Mouse (Mus musculus): Measurements from ENCODE around the gene Ankrd12.

Ankrd12 gene

GRCm38 (mm10) chr17:65961606-65962136 is 115.2 kb downstream of the Ankrd12 start:
- DNase-seq: no peak

- DNase-seq: no peak
Measured at GRCm38 (mm10) chr17:65959011-65959410, 117.9 kb downstream of the Ankrd12 start.

GRCm38 (mm10) chr17:65958366-65958765 is 118.5 kb downstream of the Ankrd12 start:
- DNase-seq: no peak

DNA sequence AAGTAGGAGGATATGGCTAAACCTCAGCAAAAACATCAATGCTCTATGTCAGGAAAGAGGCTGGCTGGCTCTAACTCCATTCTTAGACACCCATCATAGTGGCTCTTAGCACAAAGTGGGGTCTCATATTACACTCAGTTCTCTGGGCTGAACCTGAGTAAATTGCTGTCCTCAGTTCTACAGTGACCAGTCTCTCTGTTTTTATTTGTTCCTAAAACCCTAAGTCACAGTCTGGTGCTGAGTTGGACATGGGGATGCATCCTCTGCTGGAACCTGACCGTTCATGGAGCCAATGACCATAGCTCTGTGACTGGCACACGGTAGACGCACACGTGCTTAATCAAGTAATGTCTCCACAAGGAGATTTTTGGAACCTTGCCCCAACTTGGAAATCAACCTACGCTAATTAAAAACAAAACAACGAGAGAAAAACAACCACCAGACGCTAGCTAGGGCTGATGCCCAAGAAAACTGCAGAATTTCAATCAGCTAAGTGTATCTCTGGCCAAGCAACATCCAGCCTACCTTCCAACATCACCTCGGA is 119.0 kb downstream of the Ankrd12 start:
- DNase-seq: no peak

DNA sequence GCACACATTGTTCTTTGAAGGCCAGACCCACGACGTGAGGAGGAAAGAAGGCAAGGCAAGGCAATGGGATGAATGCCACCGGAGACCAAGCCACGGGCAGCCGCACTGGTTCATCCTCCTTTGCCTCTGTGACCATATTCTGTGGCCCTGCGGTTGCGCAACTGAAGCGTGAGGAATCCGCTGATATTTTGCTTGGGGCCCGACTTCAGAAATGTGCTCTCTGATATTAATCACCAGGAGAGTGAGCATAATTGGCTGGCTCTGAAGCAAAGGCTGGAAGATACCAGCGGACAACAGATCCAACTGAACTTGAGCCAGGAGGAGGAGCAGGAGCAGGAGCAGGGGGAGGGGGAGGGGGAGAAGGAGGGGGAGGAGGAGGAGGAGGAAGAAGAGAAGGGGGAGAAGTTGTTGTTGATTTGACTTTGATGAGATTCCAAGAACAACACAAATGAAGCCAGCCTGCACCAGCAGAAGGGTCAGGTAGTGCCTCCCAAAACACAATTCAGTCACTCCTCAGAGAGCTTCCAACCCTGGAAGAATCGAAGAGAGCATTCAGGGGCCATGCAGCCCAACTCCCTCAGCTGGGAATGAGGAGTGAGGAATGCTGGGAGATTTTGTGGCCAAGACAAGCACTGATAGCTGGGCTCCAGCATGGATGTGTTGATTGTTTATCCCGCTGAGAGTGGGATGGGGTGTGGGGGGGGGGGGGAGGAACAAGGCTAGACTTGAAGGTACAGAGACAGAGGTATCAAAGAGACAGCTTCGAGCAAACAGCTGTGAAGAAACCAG is 119.7 kb downstream of the Ankrd12 start:
- DNase-seq: peak; percentile 60

DNA sequence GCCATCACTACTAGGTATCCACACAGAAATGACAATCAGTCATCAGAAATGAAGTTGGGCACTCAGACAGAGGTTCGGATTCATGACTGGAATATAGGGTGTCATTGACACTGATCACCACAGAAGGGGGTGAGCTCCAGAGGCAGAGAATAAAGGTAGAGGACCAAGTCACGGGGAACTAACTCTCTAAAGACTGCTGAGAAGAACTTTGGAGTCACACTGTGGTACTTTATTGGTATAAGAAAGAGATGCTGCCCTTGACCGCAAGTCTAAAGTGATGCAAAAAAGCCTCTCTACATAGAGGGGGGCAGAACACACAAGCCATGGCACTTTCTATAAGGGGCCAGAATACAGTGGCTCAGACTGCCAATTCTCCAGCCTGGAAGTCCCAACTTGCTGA is 120.7 kb downstream of the Ankrd12 start:
- DNase-seq: no peak

GRCm38 (mm10) chr17:65953959-65954358 is 122.9 kb downstream of the Ankrd12 start:
- no peak for DNase-seq

- no peak for DNase-seq
Measured at GRCm38 (mm10) chr17:65952083-65952482, 124.8 kb downstream of the Ankrd12 start.

GRCm38 (mm10) chr17:65950622-65951404 is 126.1 kb downstream of the Ankrd12 start, which contains the start of gene Twsg1:
TSS of gene Twsg1 (minus strand) at chr17:65951226.
- DNase-seq: peak; percentile 96

GRCm38 (mm10) chr17:65950183-65950582 is 126.7 kb downstream of the Ankrd12 start:
- no peak for DNase-seq

- DNase-seq: no peak
Measured at GRCm38 (mm10) chr17:65947307-65947706, 129.6 kb downstream of the Ankrd12 start.

DNA sequence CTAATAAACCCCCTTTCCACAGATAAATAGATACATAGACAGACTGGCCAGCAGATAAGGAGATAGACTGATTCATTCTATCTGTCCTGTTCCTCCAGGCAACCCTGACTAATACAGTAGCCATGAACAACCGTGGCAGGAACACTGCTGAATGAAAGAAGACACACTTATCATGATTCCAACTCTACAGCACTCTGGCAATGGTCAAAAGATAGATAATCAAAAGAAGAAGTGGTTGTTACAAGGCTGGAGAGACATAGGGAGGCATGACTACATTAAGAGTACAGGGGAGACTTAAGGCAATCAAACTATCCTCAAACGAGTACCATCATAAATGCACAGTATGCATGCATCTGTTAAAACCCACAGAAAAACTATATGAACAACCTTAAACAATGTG is 131.5 kb downstream of the Ankrd12 start:
- no peak for DNase-seq

- no peak for DNase-seq
Measured at GRCm38 (mm10) chr17:65942394-65942793, 134.5 kb downstream of the Ankrd12 start.

DNA sequence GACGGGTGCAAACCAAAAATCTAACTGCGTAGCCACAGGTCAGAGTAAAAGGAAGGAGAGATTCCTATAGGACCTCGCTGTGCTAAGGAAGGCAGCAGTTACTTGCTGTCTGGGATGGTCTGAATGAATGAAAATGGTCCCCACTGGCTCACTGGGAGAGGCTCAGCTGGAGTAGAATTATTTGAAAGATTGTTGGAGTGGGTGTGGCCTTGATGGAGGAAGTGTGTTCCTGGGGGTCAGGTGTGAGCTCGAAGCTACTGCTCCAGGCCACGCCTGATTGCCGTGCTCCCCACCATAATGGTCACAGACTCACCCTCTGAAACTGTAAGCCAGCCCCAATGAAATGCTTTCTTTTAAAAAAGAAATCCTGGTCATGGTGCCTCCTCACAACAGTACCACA is 135.6 kb downstream of the Ankrd12 start:
- DNase-seq: no peak

DNA sequence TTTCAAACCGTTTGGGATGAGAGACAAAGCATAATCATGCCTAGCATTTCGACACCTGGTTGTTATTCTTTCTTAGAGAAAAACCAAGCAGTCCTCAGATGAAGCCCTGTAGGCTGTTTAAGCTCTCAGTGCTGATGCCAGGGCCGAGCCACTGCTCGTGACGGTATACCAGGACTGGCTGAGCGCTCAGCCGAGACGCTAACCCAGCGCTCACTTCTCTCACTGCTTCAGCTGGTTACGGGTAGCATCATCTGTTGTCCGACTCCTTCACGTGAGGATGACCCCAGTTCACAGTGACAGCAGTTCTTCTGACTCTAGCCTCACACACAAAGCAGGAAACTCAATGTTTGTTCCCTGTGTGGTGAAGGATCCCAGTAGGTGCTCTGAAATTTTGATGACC is 136.7 kb downstream of the Ankrd12 start:
- DNase-seq: no peak

DNA sequence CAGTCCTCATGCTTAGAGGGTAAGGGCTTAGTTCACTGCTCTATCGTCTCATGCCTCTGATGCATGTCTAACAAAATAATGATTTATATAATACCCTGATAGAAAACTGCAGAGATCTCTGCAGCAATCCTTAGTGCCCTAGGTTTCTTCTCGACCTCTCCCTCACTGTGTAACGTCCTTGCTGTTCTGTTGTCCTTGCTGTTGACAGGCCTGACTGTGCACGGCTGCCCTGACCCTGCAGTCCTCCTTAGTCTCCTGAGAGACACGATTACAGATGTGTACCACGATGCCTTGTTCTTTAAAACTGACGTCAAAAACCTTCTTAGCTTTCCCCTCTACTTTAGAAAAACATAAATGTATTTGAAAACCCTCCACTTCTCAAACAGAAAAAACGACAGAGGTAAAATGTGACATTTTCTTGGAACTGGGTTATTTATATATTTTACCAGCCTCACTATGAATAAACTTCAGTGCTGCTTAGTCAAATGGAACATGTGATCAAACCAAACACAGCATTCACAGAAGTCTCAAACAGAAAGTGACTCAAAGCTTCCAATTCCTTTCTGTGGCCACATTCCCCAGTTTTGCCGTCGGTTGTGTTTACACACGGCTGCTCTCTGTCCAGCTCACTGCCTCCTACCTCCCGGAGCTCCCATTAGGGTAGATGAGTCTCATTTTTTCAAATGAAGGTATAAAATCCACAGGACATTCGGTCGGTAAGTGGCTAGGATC is 137.3 kb downstream of the Ankrd12 start:
- DNase-seq: no peak

DNA sequence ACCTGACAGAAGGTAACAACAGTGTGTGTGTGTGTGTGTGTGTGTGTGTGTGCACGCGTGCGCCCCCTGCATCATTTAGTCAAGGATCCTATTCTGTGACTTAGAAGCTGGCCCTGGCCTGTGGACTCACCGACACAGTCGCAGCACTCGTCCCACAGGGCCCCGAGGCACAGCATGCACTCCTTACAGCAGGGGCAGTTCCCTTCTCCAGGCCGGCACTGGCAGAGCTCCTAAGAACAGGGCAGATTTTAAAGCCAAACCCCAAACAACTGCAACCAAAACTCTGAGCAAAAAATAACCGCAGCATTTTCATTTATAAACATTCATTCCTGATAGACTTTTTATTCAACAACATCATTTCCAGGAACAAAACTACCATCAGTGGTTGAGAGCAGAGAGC is 139.2 kb downstream of the Ankrd12 start:
- DNase-seq: no peak

GRCm38 (mm10) chr17:65933741-65934140 is 143.1 kb downstream of the Ankrd12 start:
- DNase-seq: no peak

GRCm38 (mm10) chr17:65931525-65931924 is 145.4 kb downstream of the Ankrd12 start:
- no peak for DNase-seq

- peak; percentile 67 for DNase-seq
Measured at GRCm38 (mm10) chr17:65930960-65931359, 145.9 kb downstream of the Ankrd12 start.

DNA sequence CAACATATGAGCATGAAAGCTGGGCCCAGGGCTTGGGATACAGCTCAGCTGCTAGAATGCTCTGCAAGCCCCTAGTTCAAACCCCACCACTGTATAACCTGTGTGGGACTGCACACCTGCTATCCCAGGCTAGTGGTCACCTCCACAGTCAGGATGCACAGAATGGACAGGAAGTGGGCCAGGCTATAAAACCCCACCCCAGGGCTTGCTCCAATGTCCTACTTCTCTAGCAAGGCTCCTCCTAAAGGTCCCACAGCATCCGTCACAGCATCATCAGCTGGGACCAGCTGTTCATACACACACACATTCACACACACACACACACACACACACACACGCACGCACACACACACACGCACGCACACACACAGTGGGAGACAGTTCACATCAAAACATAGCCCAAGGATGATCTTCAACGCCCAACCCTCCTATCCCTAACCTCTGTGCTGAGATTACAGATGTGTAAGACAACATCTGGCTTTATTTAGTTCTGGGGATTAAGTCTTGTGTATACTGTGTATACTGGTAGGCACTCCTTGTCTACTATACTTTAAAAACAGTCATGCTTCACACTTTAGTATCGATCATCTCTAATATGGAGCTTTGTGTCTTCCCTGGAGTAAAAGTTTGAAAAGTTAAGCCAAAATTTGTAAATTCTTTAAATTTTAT is 146.6 kb downstream of the Ankrd12 start:
- no peak for DNase-seq

- peak; percentile 60 for DNase-seq
Measured at GRCm38 (mm10) chr17:65929319-65929978, 147.4 kb downstream of the Ankrd12 start.

Measured in lung, postnatal 14 days (tissue).